Mouse (Mus musculus) megakaryocyte, embryonic 14.5 days (primary cell): ENCODE measurements around the gene Bpifb2.

Experiments
- FLI1 ChIP-seq: IDR thresholded peaks from 2 replicates; pipeline ENCODE4 v1.6.1; 2012; ENCODE audit warnings: low read length, inconsistent platforms, mixed read lengths
- GATA1 ChIP-seq: IDR thresholded peaks from 3 replicates; pipeline ENCODE4 v1.6.1; 2012; ENCODE audit warnings: mixed read lengths, low read length, inconsistent platforms, borderline replicate concordance

DNA sequence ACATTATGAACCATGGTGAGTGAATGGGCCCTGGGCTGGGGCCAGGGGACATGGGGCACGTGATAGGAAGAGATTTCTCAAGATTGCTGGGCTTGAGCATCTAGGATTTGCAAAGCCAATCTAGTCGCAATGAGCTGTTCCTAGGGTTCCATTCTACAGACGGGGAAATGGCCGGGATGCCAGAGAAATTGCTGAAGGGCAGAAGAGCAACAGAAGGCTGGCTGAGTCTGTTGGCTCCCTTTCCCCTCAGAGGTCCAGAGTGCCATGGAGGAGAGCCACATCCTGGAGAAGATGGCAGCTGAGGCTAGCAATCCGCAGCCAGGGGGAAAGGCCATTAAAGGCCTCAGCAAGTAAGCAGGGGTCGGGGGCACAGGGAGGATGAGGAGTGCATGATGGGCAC, 27.9 kb downstream of the Bpifb2 start:
- TF ChIP-seq GATA1 (no peak), FLI1 (no peak)
